Mouse (Mus musculus) hindbrain, postnatal 0 days (tissue): Measurements from ENCODE around the gene Lrrc19. TPM values are rescaled to one million over a fixed set of nuclear protein-coding genes. Genes with fewer than 3 reads are reported as not detected.
"Not testable (repeated sequence)": the region's sequence is repeated elsewhere in the genome, so short reads cannot be mapped to it uniquely, and the experiment has no call there.

ENCODE experiments used
- ATAC-seq: fragments of 200-750 bp; cut with Nextera tagmentation; 2 replicates; pipeline ENCODE4 v1.8.0; 2017; ENCODE audit warnings: mild to moderate bottlenecking, moderate TSS enrichment, moderate library complexity
- DNase-seq: peaks from one replicate; pipeline ENCODE4 v3.0.0-alpha.2; 2015; ENCODE audit warnings: low spot score
- H3K27ac ChIP-seq: fragments of 300-500 bp; sonication (generic); 2 replicates; pipeline ENCODE4 v1.5.1; 2014; ENCODE audit warnings: mild to moderate bottlenecking
- H3K27me3 ChIP-seq: fragments of 300-500 bp; sonication (generic); 2 replicates; pipeline ENCODE4 v1.6.1; 2014; ENCODE audit warnings: low read length, mixed read lengths; ENCODE audit not compliant: insufficient read depth
- H3K36me3 ChIP-seq: fragments of 300-500 bp; sonication (generic); 2 replicates; pipeline ENCODE4 v1.6.1; 2014; ENCODE audit warnings: low read length, mixed read lengths; ENCODE audit not compliant: insufficient read depth
- H3K4me1 ChIP-seq: fragments of 300-500 bp; sonication (generic); 2 replicates; pipeline ENCODE4 v1.6.1; 2014; ENCODE audit warnings: antibody characterized with exemption, low read length, mixed read lengths; ENCODE audit not compliant: insufficient read depth
- H3K4me2 ChIP-seq: fragments of 300-500 bp; sonication (generic); 2 replicates; pipeline ENCODE4 v1.6.1; 2014; ENCODE audit warnings: low read depth, mild to moderate bottlenecking, low read length, moderate library complexity, mixed read lengths
- H3K4me3 ChIP-seq: fragments of 300-500 bp; sonication (generic); 2 replicates; pipeline ENCODE4 v1.5.1; 2014; ENCODE audit warnings: low read length
- H3K9ac ChIP-seq: fragments of 300-500 bp; sonication (generic); replicated peaks from 2 replicates; pipeline ENCODE4 v1.6.1; 2014; ENCODE audit warnings: mild to moderate bottlenecking, low read length, moderate library complexity, mixed read lengths
- H3K9me3 ChIP-seq: fragments of 300-500 bp; sonication (generic); 2 replicates; pipeline ENCODE4 v1.6.1; 2016; ENCODE audit warnings: low read length, mixed read lengths
- CTCF ChIP-seq: IDR thresholded peaks from 2 replicates; pipeline ENCODE4 v1.5.1; 2016; ENCODE audit warnings: antibody characterized with exemption, control low read depth, low read depth
- WGBS: fragments of 180-500 bp; shearing (Covaris S2); extraction: QIAGEN DNeasy Blood & Tissue Kit; methylation state at CpG from one replicate; pipeline ENCODE4 v1.1.7; 2014; 5-methylcytosine and 5-hydroxymethylcytosine counted together
- polyA plus RNA-seq: library from polyadenylated mRNA; unstranded; fragments of >200 nt; fragmentation: Nextera tagmentation; extraction: Ambion mirVana; gene quantifications from 2 replicates; pipeline ENCODE4 v1.2.1, GENCODE M21; 2015
- total RNA-seq: library from RNA; depleted of rRNA; stranded (reverse); fragments of >200 nt; gene quantifications from 2 replicates; pipeline ENCODE4 v1.2.3, GENCODE M21; 2014

The Lrrc19 gene
- total and polyA plus RNA-seq, 2 experiments from 2014 or later, result 0.24 TPM; not detected in 1

- no peak for TF ChIP-seq CTCF
- no peak overlapping the region for H3K27ac ChIP-seq
- no peak overlapping the region for H3K4me3 ChIP-seq
- no peak overlapping the region for H3K9ac ChIP-seq
- H3K27me3 ChIP-seq, result no peaks in the 10 kb centered on the region
- H3K4me1 ChIP-seq, result no peaks in the 10 kb centered on the region
- DNase-seq (no peak), ATAC-seq (no peak)
- peaks cover 14% of the 10 kb centered on the region; the same call in 1 of the 2 replicates for H3K36me3 ChIP-seq
- no peak overlapping the region for H3K4me2 ChIP-seq
- no peaks in the 10 kb centered on the region for H3K9me3 ChIP-seq
- WGBS, result 94% methylated on average over 2 of the region's 2 CpGs
These were observed 31.2 kb upstream of the Lrrc19 start for GRCm38 (mm10) chr4:94681181-94681580.

DNA sequence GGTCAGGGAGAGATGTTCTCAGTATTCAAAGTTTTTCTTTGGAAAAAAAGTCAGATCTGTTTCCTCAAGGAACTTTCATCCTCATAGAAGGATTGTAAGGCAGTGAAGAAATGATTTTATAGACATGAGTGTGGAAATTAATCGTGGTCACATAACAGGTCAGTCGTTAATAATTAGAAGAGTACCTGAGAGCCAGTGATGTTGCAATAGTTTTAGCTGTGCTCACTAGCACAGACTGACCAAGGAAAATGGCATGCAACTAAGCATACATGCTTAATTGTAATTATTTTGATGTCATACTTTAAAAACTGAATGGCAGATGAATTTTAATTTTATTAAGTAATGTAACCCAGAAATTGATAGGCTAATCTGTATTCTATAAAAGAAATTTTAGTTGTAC lies 30.7 kb upstream of the Lrrc19 start:
- no peak for ATAC-seq
- H3K9ac ChIP-seq, result no peak overlapping the region
- TF ChIP-seq CTCF, result no peak
- WGBS, result 93% methylated on average over 2 of the region's 2 CpGs
- no peak overlapping the region for H3K27ac ChIP-seq
- H3K9me3 ChIP-seq, result no peaks in the 10 kb centered on the region
- H3K4me2 ChIP-seq, result no peak overlapping the region
- no peaks in the 10 kb centered on the region for H3K4me1 ChIP-seq
- peaks cover 14% of the 10 kb centered on the region; the same call in 1 of the 2 replicates for H3K36me3 ChIP-seq
- no peaks in the 10 kb centered on the region for H3K27me3 ChIP-seq
- H3K4me3 ChIP-seq, result no peak overlapping the region
- no peak for DNase-seq

DNA sequence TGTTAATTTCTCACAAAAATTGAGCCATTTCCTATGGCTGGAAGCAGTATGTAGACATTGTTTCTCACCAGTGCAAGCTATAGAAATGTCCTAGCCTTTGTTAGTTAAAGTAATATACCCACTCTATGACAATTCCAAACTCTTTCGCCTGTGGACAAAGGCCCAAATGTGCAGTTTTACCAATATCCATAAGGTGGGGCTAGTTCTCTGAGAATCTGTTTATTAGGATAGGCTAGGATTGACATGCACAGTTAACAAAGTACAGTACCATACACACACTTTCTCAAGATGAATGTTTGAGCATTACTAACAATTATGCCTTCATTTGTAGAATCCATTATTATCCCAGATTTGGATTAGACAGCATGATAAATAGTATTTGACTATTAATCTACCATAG lies 19.8 kb upstream of the Lrrc19 start:
- no peaks in the 10 kb centered on the region for H3K4me1 ChIP-seq
- no peaks in the 10 kb centered on the region for H3K9me3 ChIP-seq
- H3K4me2 ChIP-seq, result no peak overlapping the region
- peak; percentile 75 for TF ChIP-seq CTCF
- DNase-seq (peak; percentile 60), ATAC-seq (peak; percentile 68)
- H3K27ac ChIP-seq, result no peak overlapping the region
- H3K36me3 ChIP-seq, result no peaks in the 10 kb centered on the region
- 34% methylated on average over 1 of the region's 1 CpGs for WGBS
- no peak overlapping the region for H3K9ac ChIP-seq
- H3K27me3 ChIP-seq, result no peaks in the 10 kb centered on the region
- H3K4me3 ChIP-seq, result no peak overlapping the region

- ATAC-seq, H3K4me3 ChIP-seq, H3K9me3 ChIP-seq, H3K4me1 ChIP-seq, H3K4me2 ChIP-seq, DNase-seq, H3K9ac ChIP-seq, H3K27ac ChIP-seq, H3K27me3 ChIP-seq, H3K36me3 ChIP-seq: not testable (repeated sequence)
- WGBS, result 95% methylated on average over 5 of the region's 5 CpGs
These were observed 657 bp upstream of the Lrrc19 start for GRCm38 (mm10) chr4:94650426-94651175.

- no peak for TF ChIP-seq CTCF
- WGBS, result 91% methylated on average over 2 of the region's 2 CpGs
- Histone ChIP-seq H3K4me1 (no peaks in the 10 kb centered on the region), H3K9me3 (no peaks in the 10 kb centered on the region), H3K36me3 (no peaks in the 10 kb centered on the region), H3K27ac (no peak overlapping the region), H3K9ac (no peak overlapping the region), H3K4me2 (no peak overlapping the region), H3K27me3 (no peaks in the 10 kb centered on the region), H3K4me3 (no peak overlapping the region)
- DNase-seq (no peak), ATAC-seq (no peak)
These were observed 6.8 kb downstream of the Lrrc19 start for GRCm38 (mm10) chr4:94643141-94643540.

DNA sequence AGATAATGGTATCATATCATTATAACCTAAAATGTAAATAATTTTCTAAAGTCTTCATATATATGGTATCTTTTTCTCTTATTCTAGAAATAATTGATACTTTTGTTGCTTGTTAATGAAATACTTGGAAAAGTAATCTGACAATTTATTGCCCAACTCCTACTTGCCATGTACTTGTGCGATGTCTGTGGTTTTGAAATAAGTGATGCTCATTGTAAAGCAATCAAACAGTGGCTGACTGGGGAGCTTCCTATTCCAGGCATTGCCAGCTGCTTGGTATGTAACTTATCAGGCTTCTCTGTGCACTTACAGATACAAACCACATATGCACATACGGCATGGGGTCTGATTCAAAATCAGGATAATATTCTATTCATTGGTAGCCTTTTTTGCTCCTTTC lies 29.9 kb downstream of the Lrrc19 start:
- Histone ChIP-seq H3K27ac (no peak overlapping the region), H3K4me1 (no peaks in the 10 kb centered on the region), H3K36me3 (no peaks in the 10 kb centered on the region), H3K9ac (no peak overlapping the region), H3K4me2 (no peak overlapping the region), H3K27me3 (no peaks in the 10 kb centered on the region), H3K9me3 (no peaks in the 10 kb centered on the region), H3K4me3 (no peak overlapping the region)
- DNase-seq (no peak), ATAC-seq (no peak)
- 94% methylated on average over 2 of the region's 2 CpGs for WGBS
- no peak for TF ChIP-seq CTCF

DNA sequence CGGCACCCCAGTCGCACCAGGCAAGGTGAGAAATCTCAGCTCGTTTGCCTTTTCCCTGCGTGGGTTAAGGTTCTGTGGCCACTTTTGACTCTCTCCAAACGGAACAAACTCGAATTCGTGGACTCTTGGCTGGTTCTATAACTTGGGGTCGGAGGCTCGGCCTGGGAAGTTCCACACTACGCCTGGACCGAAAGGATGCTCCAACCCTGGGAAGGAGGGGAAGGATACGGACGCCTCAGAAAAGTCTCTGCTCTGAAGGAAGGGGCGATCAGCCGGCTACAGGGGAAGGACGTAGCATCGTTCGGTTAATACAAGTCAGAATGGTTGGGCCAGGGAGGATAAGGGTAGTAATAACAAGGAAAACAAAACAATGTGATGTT lies 35.3 kb downstream of the Lrrc19 start:
- no peaks in the 10 kb centered on the region for H3K9me3 ChIP-seq
- no peaks in the 10 kb centered on the region; the same call in 1 of the 2 replicates for H3K4me1 ChIP-seq
- peak; percentile 84 for ATAC-seq
- peak overlapping the region; percentile 83 for H3K4me2 ChIP-seq
- no peaks in the 10 kb centered on the region for H3K36me3 ChIP-seq
- H3K27ac ChIP-seq, result peak overlapping the region; percentile 77
- no peak for TF ChIP-seq CTCF
- H3K9ac ChIP-seq, result peak overlapping the region; percentile 70
- no peak for DNase-seq
- WGBS, result under 1% methylated on average over 18 of the region's 18 CpGs
- peak overlapping the region; percentile 77 for H3K4me3 ChIP-seq
- no peaks in the 10 kb centered on the region for H3K27me3 ChIP-seq
